Mouse (Mus musculus) intestine, embryonic 15.5 days (tissue): Measurements from ENCODE around the gene Kcnh1. TPM values are rescaled to one million over a fixed set of nuclear protein-coding genes. Genes with fewer than 3 reads are reported as not detected.
A peak's percentile ranks its signal among the peaks of the same experiment; 100 is the strongest.

Source experiments
- ATAC-seq: fragments of 200-750 bp; cut with Nextera tagmentation; 2 replicates; pipeline ENCODE4 v1.8.0; 2017; ENCODE audit warnings: moderate TSS enrichment, moderate library complexity
- H3K27ac ChIP-seq: fragments of 300-500 bp; sonication (generic); 2 replicates; pipeline ENCODE4 v1.5.1; 2015; ENCODE audit warnings: mild to moderate bottlenecking, inconsistent platforms
- H3K27me3 ChIP-seq: fragments of 300-500 bp; sonication (generic); replicated peaks from 2 replicates; pipeline ENCODE4 v1.6.1; 2015; ENCODE audit warnings: inconsistent platforms
- H3K36me3 ChIP-seq: fragments of 300-500 bp; sonication (generic); 2 replicates; pipeline ENCODE4 v1.6.1; 2015; ENCODE audit warnings: inconsistent platforms
- H3K4me1 ChIP-seq: fragments of 300-500 bp; sonication (generic); replicated peaks from 2 replicates; pipeline ENCODE4 v1.6.1; 2015; ENCODE audit warnings: inconsistent platforms
- H3K4me2 ChIP-seq: fragments of 300-500 bp; sonication (generic); replicated peaks from 2 replicates; pipeline ENCODE4 v1.6.1; 2015; ENCODE audit warnings: mild to moderate bottlenecking, inconsistent platforms
- H3K4me3 ChIP-seq: fragments of 300-500 bp; sonication (generic); replicated peaks from 2 replicates; pipeline ENCODE4 v1.5.1; 2015; ENCODE audit warnings: inconsistent platforms
- H3K9ac ChIP-seq: fragments of 300-500 bp; sonication (generic); 2 replicates; pipeline ENCODE4 v1.6.1; 2015; ENCODE audit warnings: inconsistent platforms
- H3K9me3 ChIP-seq: fragments of 300-500 bp; sonication (generic); 2 replicates; pipeline ENCODE4 v1.6.1; 2016; ENCODE audit warnings: inconsistent platforms
- WGBS: fragments of 180-500 bp; shearing (Covaris S2); methylation state at CpG from one replicate; pipeline ENCODE4 v1.1.7; 2015; 5-methylcytosine and 5-hydroxymethylcytosine counted together
- polyA plus RNA-seq: library from polyadenylated mRNA; unstranded; fragments of >200 nt; fragmentation: Nextera tagmentation; extraction: Ambion mirVana; gene quantifications from 2 replicates; pipeline ENCODE4 v1.2.1, GENCODE M21; 2015

Kcnh1 gene
- polyA plus RNA-seq, 1 experiment from 2014 or later = 0.99 TPM

DNA sequence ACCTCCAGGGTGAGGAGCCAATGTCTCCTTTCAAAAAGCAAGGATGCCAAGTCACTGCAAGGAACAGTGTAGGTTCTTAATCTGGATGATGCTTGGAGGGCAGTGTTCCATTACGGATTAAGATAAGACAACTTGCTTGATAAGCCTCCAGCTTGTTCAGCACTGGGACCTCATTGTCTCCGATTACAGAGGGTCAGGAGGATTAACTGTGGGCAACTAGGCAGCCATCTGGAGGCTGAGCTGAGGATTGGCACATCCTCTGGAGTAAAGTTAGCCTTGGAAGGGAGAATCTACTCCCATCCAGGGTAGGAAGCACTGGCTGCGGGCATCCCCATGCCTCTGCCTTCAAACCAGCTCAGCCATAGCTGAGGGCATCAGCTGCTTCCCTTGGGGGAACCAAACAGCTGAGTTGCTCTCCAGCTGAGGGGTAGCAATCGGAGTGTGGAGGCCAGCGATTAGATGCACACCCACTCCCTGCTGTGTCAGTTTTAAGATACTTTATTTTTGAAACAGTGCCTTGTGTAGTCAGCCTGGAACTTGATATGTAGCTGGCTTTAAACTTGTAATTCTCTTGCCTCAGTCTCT is 87.3 kb downstream of the Kcnh1 start:
- Histone ChIP-seq H3K4me3 (no peak overlapping the region), H3K27ac (no peak overlapping the region), H3K9ac (no peak overlapping the region), H3K4me1 (no peaks in the 10 kb centered on the region), H3K4me2 (no peak overlapping the region), H3K36me3 (no peaks in the 10 kb centered on the region), H3K9me3 (no peaks in the 10 kb centered on the region), H3K27me3 (no peaks in the 10 kb centered on the region)
- WGBS = 77% methylated on average over 5 of the region's 5 CpGs
- no peak for ATAC-seq

DNA sequence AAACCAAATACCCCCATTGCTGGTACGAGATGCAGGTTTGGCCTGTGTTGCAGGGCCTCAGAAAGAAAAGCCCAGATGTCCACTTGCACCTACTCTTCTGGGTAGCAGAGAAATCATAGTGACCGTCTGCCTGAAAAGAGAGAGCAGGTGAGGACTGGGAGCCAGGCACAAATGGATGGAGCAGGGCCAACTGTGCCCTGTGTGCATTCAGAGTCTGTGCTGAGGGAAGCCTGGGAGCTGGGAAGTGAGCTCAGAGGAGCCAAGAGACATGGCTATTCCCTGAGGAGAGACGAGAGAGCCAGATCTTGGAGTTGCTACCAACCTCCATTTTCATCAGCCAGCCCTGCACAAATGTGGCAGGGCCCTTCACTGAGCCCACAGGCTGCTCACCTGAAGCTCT is 93.8 kb downstream of the Kcnh1 start:
- no peak overlapping the region for H3K4me2 ChIP-seq
- H3K27me3 ChIP-seq = no peaks in the 10 kb centered on the region
- no peak overlapping the region for H3K4me3 ChIP-seq
- H3K9me3 ChIP-seq = no peaks in the 10 kb centered on the region
- 81% methylated on average over 3 of the region's 3 CpGs for WGBS
- H3K4me1 ChIP-seq = no peaks in the 10 kb centered on the region
- no peak overlapping the region for H3K9ac ChIP-seq
- no peak for ATAC-seq
- no peaks in the 10 kb centered on the region for H3K36me3 ChIP-seq
- H3K27ac ChIP-seq = no peak overlapping the region

DNA sequence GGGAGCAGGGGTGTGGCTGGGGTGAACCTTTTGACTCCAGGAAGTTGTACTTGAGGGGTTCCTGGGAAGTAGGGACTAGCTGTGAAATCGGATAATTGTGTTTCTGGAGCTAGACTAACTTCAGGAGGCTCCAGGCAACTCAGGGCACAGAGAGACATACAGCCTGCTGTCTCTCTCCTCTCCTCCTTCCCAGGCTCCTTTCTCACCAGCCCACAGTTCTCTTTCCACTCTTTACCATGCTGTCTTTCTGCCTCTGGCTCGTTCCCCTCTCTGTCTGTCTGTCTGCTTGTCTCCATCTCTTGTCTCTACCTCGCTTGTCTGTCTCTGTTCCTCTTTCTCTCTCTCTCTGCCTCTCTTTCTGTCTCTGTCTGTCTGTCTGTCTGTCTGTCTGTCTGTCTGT is 94.4 kb downstream of the Kcnh1 start:
- Histone ChIP-seq H3K27me3 (no peaks in the 10 kb centered on the region), H3K4me2 (no peak overlapping the region), H3K9ac (no peak overlapping the region), H3K36me3 (no peaks in the 10 kb centered on the region), H3K27ac (no peak overlapping the region), H3K4me3 (no peak overlapping the region), H3K4me1 (no peaks in the 10 kb centered on the region), H3K9me3 (no peaks in the 10 kb centered on the region)
- no peak for ATAC-seq
- WGBS = 82% methylated on average over 3 of the region's 3 CpGs

- no peak for ATAC-seq
- WGBS = 88% methylated on average over 8 of the region's 8 CpGs
Observed at GRCm38 (mm10) chr1:192288456-192288855, 97.9 kb downstream of the Kcnh1 start.

DNA sequence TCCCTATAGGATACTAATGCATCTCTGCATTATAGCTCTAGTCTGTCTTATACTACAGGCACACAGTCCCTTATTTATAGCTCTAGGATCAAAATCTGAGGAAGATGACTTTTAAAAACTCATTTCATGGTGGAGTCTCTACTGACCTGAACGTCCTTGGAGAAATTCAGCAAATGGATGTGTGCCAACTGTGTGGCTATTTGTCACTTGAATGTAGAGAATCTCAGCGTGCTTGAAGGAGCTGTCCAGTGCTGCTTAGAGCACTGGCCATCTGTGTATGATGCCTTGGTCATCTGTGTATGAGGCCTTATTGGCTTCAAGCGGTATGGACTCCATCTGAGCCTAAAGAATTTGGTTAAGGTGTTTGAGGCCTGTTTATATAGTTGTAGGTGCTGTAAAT is 100.7 kb downstream of the Kcnh1 start:
- no peaks in the 10 kb centered on the region for H3K4me1 ChIP-seq
- no peak overlapping the region for H3K4me2 ChIP-seq
- H3K4me3 ChIP-seq = no peak overlapping the region
- WGBS = 52% methylated on average over 3 of the region's 3 CpGs
- H3K9ac ChIP-seq = no peak overlapping the region
- no peaks in the 10 kb centered on the region for H3K9me3 ChIP-seq
- no peaks in the 10 kb centered on the region for H3K36me3 ChIP-seq
- H3K27me3 ChIP-seq = no peaks in the 10 kb centered on the region
- no peak overlapping the region for H3K27ac ChIP-seq
- ATAC-seq = no peak

More at GRCm38 (mm10) chr1:192288456-192288855, 97.9 kb downstream of the Kcnh1 start:
- no peaks in the 10 kb centered on the region for H3K36me3 ChIP-seq
- no peaks in the 10 kb centered on the region for H3K4me1 ChIP-seq
- no peak overlapping the region for H3K4me2 ChIP-seq
- no peak overlapping the region for H3K27ac ChIP-seq
- no peak overlapping the region for H3K9ac ChIP-seq
- H3K27me3 ChIP-seq = no peaks in the 10 kb centered on the region
- H3K9me3 ChIP-seq = no peaks in the 10 kb centered on the region
- H3K4me3 ChIP-seq = no peak overlapping the region

DNA sequence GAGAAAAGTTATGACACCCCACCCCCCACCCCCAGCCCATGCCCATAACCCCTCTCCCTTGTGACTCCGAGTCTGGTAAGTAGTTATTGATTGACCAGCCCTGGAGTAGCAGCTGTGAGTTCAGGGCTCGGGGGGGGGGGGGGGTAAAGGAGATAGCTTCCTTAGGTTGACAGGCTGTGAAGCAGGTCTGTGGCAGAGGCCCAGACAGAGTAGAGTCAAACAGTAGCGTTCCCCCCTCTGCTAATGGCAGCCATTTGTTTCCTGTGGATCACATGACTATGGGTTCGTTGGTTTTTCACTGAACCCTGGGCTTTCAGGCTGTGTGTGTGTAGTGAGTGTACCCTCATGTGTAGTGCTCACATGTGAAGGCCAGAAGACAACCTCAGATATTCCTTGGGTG is 102.8 kb downstream of the Kcnh1 start:
- Histone ChIP-seq H3K27me3 (no peaks in the 10 kb centered on the region), H3K9me3 (no peaks in the 10 kb centered on the region), H3K4me2 (no peak overlapping the region), H3K4me1 (no peaks in the 10 kb centered on the region), H3K4me3 (no peak overlapping the region), H3K27ac (no peak overlapping the region), H3K36me3 (no peaks in the 10 kb centered on the region), H3K9ac (no peak overlapping the region)
- peak; percentile 86 for ATAC-seq
- WGBS = 14% methylated on average over 4 of the region's 4 CpGs

DNA sequence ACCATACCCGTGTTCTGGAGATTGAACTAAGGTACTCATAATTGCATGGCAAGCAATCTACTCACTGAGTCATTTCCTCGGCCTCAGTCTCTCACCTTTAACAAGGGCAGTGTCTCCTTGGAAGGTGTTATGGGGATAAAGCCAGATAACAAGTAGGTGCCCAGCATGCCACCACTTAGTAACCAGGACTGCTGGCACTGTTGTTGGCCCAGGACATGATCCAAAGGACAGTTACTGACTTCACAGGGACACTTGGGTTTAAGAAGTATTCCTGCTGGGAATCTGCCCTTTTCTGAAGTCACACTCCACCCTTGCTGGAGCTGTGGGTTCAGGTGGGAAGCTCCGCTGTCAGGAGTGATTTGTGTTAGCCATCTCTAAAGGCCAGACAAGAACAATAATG is 103.3 kb downstream of the Kcnh1 start:
- Histone ChIP-seq H3K4me2 (no peak overlapping the region), H3K9ac (no peak overlapping the region), H3K27me3 (no peaks in the 10 kb centered on the region), H3K4me3 (no peak overlapping the region), H3K4me1 (no peaks in the 10 kb centered on the region), H3K27ac (no peak overlapping the region), H3K9me3 (no peaks in the 10 kb centered on the region), H3K36me3 (no peaks in the 10 kb centered on the region)
- ATAC-seq = no peak
- WGBS = 76% methylated on average over 3 of the region's 3 CpGs

GRCm38 (mm10) chr1:192295243-192295860 is 104.8 kb downstream of the Kcnh1 start:
- H3K9ac ChIP-seq = no peak overlapping the region
- peaks cover 6% of the 10 kb centered on the region; the same call in 1 of the 2 replicates for H3K4me1 ChIP-seq
- no peak overlapping the region for H3K4me3 ChIP-seq
- H3K27ac ChIP-seq = no peak overlapping the region
- H3K36me3 ChIP-seq = no peaks in the 10 kb centered on the region
- WGBS = 78% methylated on average over 11 of the region's 11 CpGs
- H3K4me2 ChIP-seq = no peak overlapping the region
- no peak for ATAC-seq
- no peaks in the 10 kb centered on the region for H3K9me3 ChIP-seq
- no peaks in the 10 kb centered on the region for H3K27me3 ChIP-seq

DNA sequence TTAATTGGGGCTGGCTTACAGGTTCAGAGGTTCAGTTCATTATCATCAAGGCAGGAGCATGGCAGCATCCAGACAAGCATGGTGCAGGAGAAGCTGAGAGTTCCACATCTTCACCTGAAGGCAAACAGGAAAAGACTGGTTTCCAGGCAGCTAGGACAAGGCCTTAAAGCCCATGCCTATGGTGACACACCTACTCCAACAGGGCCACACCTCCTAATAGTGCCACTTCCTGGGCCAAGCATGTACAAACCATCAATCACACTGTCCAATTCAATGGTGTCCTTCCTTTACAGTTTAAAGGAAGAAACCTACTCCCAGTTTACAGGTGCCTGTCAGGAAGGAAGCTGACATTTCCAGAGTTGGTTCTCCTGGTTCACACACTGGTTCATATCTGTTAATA is 105.3 kb downstream of the Kcnh1 start:
- Histone ChIP-seq H3K4me3 (no peak overlapping the region), H3K9me3 (no peaks in the 10 kb centered on the region), H3K4me2 (no peak overlapping the region), H3K27ac (no peak overlapping the region), H3K4me1 (peaks cover 6% of the 10 kb centered on the region; the same call in 1 of the 2 replicates), H3K27me3 (no peaks in the 10 kb centered on the region), H3K9ac (no peak overlapping the region), H3K36me3 (no peaks in the 10 kb centered on the region)
- no peak for ATAC-seq

DNA sequence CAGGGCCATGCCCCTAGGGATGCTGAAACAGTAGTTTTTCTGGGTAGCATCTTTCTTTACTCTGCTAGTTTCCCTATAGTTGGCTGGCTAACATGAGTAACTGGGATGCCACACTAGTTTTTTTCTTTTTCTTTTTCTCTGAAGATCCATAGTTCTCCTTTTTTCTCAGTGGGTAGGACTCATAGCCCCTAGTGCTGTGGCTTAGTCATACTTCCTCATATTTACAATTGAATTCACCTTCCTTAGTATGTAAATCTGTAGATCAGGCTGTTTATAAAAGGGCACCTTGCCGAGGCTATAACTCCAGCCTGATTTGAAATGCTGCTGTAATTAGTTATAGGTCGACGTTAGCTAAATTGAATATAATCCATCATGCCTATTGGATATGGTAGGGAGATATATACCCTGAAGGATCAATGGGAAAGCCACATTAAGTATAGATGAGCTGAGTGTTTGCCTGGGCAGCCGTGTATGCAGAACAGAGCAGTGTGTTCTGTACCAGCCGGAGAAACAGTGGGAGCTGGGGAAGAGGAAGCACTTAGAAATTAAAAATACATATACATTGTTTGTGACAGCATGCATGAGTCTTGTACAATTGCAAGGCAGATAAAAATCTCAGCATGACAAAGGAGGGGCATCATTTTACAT is 107.0 kb downstream of the Kcnh1 start:
- Histone ChIP-seq H3K9ac (no peak overlapping the region), H3K4me1 (peaks cover 6% of the 10 kb centered on the region; the same call in 1 of the 2 replicates), H3K4me2 (no peak overlapping the region), H3K27me3 (no peaks in the 10 kb centered on the region), H3K27ac (no peak overlapping the region), H3K9me3 (no peaks in the 10 kb centered on the region), H3K4me3 (no peak overlapping the region), H3K36me3 (no peaks in the 10 kb centered on the region)
- WGBS = 65% methylated on average over 5 of the region's 5 CpGs
- no peak for ATAC-seq

GRCm38 (mm10) chr1:192300417-192300816 is 109.8 kb downstream of the Kcnh1 start:
- peaks cover 9% of the 10 kb centered on the region; the same call in 1 of the 2 replicates for H3K4me1 ChIP-seq
- no peak overlapping the region for H3K4me2 ChIP-seq
- no peak overlapping the region for H3K4me3 ChIP-seq
- ATAC-seq = no peak
- WGBS = 53% methylated on average over 7 of the region's 7 CpGs
- H3K36me3 ChIP-seq = no peaks in the 10 kb centered on the region
- no peak overlapping the region for H3K9ac ChIP-seq
- H3K9me3 ChIP-seq = no peaks in the 10 kb centered on the region
- no peaks in the 10 kb centered on the region for H3K27me3 ChIP-seq
- no peak overlapping the region for H3K27ac ChIP-seq

- H3K4me2 ChIP-seq = no peak overlapping the region
Observed at GRCm38 (mm10) chr1:192303615-192304014, 113.0 kb downstream of the Kcnh1 start.

GRCm38 (mm10) chr1:192305155-192305554 is 114.6 kb downstream of the Kcnh1 start:
- no peaks in the 10 kb centered on the region for H3K9me3 ChIP-seq
- no peak overlapping the region for H3K4me2 ChIP-seq
- peaks cover 4% of the 10 kb centered on the region; the same call in 1 of the 2 replicates for H3K4me1 ChIP-seq
- no peak overlapping the region for H3K4me3 ChIP-seq
- H3K36me3 ChIP-seq = no peaks in the 10 kb centered on the region
- H3K27ac ChIP-seq = no peak overlapping the region
- peak; percentile 86 for ATAC-seq
- H3K9ac ChIP-seq = no peak overlapping the region
- no peaks in the 10 kb centered on the region for H3K27me3 ChIP-seq
- 71% methylated on average over 1 of the region's 1 CpGs for WGBS

More at GRCm38 (mm10) chr1:192303615-192304014, 113.0 kb downstream of the Kcnh1 start:
- H3K36me3 ChIP-seq = no peaks in the 10 kb centered on the region
- H3K27ac ChIP-seq = no peak overlapping the region
- ATAC-seq = no peak
- no peaks in the 10 kb centered on the region for H3K27me3 ChIP-seq
- H3K4me3 ChIP-seq = no peak overlapping the region
- H3K9me3 ChIP-seq = no peaks in the 10 kb centered on the region
- 81% methylated on average over 2 of the region's 2 CpGs for WGBS
- H3K9ac ChIP-seq = no peak overlapping the region
- peaks cover 9% of the 10 kb centered on the region; the same call in 1 of the 2 replicates for H3K4me1 ChIP-seq
